Mouse (Mus musculus) liver, embryonic 14.5 days (tissue): ENCODE data around the gene Kcnma1.

Experiments
- CTCF ChIP-seq: IDR thresholded peaks from 2 replicates; pipeline ENCODE4 v1.5.1; 2016; ENCODE audit warnings: antibody characterized with exemption, low read depth, control low read depth
- EP300 ChIP-seq: IDR thresholded peaks from 2 replicates; pipeline ENCODE4 v1.6.1; 2016; ENCODE audit warnings: antibody characterized with exemption, low read depth

DNA sequence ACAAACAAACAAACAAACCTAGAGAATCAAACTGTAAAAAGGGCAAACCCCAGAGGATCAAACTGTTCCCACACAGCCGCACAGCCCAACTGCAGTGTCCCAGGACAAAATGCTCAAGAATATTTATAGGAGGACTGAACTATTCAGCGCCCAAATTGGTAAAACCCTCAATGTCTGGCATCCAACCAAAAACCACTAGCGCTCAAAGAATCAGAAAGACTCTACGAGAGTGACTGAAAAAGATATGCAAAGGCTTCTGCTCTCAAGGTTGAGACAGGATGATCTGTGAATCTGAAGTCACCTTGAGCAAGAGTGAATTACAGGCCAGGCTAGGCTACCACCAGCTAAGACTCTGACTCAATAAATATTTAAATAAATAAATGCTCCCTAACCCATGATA, 167.6 kb downstream of the Kcnma1 start:
- TF ChIP-seq CTCF (no peak), EP300 (no peak)
